Mouse (Mus musculus) urinary bladder, postnatal 36 days (tissue): ENCODE measurements around the gene Crcp.
"Not testable (repeated sequence)": the region's sequence is repeated elsewhere in the genome, so short reads cannot be mapped to it uniquely, and the experiment has no call there.

Experiments used
- DNase-seq, 2 experiments: peaks; one replicate each; pipeline ENCODE4 v3.0.0; 2022; ENCODE audit warnings: low spot score in 2 of 2, mixed read lengths in 1 of 2

Gene Crcp

GRCm38 (mm10) chr5:130023767-130024539, 5.1 kb upstream of the Crcp start:
- peak; percentile 84 to 90 for DNase-seq

GRCm38 (mm10) chr5:130027134-130027533, 2.0 kb upstream of the Crcp start:
- DNase-seq = no peak

DNA sequence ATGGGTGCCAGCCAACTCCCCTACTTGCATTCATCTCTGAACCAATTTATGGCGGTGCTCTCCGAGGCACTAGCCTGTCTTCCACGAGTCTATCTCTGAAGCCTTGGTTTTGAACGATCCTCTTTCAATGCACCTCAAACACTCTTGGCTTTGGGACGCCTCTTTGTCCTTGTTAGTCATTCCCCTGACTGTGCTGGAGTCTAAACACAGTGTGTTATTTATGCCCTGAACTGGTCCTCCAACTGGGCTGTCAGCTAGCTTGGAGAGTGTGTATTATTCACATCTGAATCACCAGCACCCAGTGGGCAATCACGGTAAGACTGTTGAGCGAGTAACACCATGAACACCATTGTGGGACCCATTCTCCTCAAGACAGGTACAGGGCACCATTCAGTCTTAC, 1.4 kb upstream of the Crcp start:
- no peak for DNase-seq

DNA sequence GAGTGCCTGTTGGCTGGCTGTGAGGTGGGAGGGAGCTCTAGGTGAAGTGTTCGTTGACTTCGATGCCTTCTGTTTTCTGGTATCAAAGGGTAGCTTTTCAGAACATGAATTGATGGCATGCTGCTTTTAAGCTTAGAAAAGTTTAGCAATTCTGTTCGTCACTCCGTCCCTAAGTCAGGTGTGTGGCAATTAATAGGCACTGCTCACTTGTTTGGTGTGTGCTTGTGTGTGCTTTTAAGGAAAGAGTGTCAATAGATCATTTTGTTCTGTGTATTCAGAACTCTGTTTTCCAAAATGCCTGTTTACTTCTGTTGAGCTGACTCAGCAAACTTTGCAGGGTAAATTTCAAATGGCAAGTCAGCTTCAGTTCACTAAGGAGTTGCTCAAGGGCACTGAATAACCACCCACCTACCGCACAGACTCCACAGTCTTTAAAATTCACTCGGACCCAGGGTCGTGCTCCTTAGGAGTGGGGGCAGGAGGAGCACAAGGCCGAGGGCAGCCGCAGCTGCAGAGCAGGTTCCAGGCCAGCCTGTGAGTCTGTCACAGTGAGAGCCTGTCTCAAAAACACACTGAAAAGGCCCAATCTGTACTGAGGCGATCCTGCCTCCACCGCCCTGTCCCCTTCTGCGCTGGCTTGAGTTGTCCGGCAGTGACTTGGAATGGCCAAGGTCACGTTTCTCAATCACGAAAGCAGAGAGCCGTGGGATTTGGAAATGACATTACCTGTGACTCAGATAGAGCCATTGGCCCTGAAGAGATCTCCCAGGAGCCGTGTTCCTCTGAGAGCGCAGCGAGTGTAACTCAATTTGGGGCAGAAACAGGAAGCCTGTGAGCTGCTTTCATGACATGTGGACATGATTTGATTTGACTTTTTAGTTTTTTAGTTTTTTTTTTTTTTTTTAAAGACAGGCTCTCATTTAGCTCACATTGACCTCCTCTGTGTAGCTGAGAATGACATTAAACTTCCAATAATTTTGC, 2.6 kb downstream of the Crcp start:
- DNase-seq = no peak

- DNase-seq = no peak
These were observed 4.8 kb downstream of the Crcp start for GRCm38 (mm10) chr5:130033869-130034268.

DNA sequence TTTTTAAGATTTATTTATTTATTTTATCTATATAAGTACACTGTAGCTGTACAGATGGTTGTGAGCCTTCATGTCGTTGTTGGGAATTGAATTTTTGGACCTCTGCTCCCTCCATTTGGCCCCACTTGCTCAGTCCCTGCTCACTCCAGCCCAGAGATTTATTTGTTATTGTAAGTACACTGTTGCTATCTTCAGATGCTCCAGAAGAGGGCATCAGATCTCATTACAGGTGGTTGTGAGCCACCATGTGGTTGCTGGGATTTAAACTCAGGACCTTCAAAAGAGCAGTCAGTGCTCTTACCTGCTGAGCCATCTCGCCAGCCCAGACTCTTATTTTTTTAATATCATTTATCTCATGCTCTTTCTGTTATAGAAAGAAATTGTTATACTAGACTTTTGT, 7.2 kb downstream of the Crcp start:
- not testable (repeated sequence) for DNase-seq

DNA sequence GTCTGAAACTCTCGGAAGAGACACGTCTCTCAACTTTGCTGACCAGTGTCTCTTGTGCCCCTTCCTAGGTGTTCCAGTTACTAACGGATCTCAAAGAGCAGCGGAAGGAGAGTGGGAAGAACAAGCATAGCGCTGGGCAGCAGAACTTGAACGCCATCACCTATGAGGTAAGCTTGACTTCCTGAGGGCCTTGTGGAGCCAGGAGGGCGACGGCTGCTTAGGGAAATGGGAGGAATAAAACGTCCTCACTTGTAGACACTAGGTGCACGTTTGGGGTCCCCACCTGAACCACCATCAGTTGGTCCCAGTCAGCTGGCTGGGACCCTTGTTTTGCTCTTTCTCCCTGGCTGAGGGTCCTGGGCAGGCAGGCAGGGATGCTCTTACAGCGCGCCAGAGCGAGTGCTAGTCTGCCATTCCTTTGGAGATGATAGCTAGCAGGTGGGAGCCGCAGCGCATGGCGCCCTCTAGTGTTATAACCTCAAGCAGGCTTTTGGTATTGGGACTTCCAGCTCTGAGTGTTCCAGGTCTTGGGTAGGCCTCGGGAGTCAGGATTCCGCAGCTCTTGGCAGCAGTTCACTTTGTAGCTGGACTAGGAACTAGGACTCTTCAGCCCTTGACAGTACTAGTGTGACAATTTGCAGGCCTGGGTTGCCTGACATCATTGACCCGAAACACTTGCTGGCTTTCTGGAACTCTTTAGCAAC, 8.8 kb downstream of the Crcp start:
- peak in 1 of 2 experiments; percentile 64 for DNase-seq

DNA sequence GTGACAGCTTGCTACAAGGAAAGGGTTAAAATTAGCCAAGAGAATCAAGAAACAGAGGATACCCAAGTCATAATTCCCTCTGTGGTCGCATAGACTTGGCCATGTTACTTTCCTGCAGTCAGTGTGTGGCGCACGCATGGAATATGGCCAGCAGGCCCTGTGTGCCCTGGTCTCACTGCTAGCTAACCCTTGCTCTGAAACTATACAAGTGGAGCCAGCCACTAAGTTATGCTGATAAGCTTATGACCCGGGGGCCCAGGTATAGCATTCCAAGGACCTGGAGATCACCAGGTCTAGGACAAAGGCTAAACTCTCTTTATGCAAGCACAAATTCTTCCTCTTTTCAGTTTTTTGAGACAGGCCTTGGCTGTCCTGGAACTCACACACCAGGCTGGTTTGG, 11.7 kb downstream of the Crcp start:
- no peak for DNase-seq

DNA sequence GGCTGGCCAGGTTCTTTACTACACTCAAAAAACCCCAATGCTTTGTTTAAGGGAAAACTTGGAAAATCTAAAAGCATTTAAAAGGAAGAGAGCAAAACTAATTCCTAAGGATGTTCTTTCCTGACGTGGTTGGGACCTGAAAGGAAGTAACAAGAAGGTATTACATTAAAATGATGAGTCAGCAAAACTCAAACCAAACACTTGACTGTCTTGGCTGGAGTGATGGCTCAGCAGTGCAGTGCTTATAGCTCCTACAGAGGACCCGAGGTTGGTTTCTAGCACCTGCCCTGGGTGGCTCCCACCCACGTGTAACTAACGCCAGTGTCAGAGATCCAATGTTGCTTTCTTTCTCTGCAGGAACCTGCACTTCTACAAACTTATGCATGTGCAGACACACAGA, 12.2 kb downstream of the Crcp start:
- DNase-seq = no peak

DNA sequence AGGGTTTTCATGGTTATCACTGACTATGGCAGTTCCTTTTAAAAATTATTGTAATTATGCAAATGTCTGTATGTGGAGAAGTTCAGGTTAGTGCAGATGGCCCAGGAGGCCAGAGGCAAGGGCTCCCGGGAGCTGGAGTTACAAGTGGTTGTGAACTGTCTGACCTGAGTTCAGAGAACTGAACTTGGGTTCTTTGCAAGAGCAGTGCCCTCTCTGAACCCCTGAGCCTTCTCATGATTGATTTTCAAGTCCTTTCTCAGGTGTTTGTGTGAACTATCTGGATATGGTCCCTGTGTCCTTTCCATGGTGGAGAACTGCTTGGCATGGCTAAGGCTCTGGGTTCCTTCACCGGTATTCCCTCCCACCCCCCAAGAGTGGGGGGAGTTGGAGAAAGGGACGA, 14.7 kb downstream of the Crcp start:
- DNase-seq = no peak

- DNase-seq = peak in 1 of 2 experiments; percentile 67
These were observed 15.2 kb downstream of the Crcp start for GRCm38 (mm10) chr5:130044201-130044695.

- no peak for DNase-seq
These were observed 17.0 kb downstream of the Crcp start for GRCm38 (mm10) chr5:130046100-130046499.

DNA sequence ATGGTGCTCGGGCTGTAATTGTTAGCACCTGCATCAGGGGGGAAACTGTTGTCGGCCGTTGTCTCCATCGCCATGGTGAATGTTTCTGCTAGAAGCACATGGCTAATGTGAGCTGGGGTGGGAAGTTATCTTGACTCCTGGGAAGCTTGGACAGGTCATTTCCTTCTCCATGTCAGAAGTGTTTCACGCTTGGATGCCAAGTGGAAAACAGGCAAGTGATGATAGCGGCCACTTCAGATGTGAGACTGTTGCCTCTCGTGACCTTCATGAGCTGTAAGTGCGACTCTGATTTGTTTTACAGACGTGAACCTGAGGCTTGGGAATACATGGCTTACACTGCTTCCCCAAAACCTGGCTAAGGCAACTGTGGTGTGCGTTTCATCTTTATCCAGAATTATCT, 17.5 kb downstream of the Crcp start:
- no peak for DNase-seq

- no peak for DNase-seq
These were observed 17.9 kb downstream of the Crcp start for GRCm38 (mm10) chr5:130047013-130047412.

GRCm38 (mm10) chr5:130048786-130049520, 19.9 kb downstream of the Crcp start:
- DNase-seq = peak in 1 of 2 experiments; percentile 59

DNA sequence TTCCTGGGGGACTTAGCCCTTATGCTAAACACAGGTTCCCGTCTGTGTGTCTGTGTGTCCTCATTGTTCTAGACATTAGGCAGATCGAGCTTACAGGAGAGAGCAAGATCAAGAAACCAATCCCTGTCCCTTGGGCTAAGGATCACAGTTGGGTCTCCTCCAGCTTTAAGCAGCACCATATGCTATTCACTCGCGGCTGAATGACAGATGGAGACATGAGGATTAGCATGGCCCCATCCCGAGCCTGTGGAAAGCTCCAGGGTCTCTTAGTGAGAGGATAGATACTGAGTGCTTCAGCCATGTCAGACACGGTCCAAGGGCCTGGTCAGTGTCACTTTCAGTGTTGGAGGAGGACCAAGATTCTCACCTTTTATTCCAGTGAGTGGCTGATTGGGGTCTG, 21.3 kb downstream of the Crcp start:
- DNase-seq = no peak

DNA sequence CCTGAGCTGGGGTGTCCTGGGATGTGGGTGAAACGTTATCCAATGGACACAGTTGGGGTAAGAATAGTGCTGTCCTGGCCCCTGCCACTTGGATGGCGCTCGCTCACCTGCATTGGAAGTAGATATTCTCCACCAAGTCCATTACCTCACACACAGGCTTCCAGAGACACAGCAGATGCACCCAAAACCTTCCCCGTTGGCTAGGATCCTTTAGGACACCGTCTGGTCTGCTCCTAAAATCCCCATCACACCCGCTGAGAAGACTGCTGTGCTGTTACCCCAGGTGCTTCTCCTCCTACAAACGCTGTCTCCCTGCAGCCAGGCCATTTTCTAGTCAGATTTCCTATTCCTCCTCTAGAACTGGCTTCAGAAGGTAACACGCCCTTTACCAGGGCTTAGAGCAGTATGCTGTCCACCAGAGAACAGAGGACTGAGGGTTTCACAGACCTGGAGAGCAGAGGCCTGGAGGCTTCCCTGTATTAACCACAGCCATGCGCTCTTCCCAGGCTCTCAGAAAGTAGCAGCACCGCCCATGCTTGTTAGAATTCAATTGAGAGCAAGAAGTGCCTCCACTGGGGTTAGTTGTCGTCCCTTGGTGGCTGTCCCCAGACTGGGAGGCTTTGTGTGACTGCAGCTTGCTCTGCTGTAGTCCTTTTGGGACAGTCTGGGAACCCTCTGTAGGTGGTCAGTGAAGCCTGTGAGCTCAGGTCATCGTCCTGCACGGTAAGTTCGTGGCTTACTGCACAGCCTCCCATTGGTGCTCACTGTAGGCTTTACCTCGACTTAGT, 22.2 kb downstream of the Crcp start:
- no peak for DNase-seq

GRCm38 (mm10) chr5:130052510-130052909, 23.4 kb downstream of the Crcp start:
- DNase-seq = no peak

DNA sequence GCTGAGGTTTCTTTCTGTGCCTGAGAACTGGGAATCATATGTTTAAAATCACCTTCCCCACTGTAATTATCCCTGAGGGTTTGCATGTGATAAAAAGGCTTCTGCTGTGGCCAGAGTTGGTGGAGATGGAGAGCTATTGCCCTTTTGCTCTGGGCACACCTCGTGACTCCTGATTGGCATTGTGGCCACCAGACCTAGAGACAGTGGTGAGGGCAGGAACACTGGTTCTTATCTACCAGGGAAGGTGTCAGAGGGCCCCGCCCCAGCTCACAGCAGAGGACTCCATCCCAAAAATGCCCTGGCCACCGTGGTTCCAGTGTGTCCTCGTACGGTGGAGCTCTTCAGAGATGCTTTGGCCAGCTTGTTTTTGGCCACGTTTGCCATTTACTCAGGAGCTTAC, 23.9 kb downstream of the Crcp start:
- DNase-seq = no peak

DNA sequence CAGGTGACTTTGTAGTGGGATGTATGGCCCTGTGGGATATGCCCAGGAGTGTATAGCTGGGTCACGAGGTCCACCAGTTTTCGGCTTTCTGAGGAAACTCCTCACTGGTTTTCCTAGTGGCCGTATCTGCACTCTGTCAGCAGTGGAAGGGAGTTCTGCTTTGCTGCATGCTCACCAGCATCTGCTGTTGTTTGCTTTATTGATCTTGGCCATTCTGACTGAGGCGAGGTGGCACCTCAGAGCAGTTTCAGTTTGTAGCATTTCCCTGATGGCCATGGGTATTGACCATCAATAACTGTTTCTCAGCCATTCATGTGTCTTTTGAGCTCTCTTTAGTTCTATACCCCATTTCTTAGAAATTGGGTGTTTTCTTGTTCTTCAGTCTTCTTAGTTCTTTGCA, 26.6 kb downstream of the Crcp start:
- DNase-seq = no peak
